Mouse (Mus musculus) kidney, embryonic 14.5 days (tissue): ENCODE data around the gene Mad2l2. TPM values are rescaled to one million over a fixed set of nuclear protein-coding genes. Genes with fewer than 3 reads are reported as not detected.

Experiments
- ATAC-seq: fragments of 200-750 bp; cut with Nextera tagmentation; 2 replicates; pipeline ENCODE4 v1.8.0; 2017; ENCODE audit warnings: moderate number of reproducible peaks, mild to moderate bottlenecking, moderate TSS enrichment, moderate library complexity; ENCODE audit not compliant: low FRiP score, low TSS enrichment
- H3K27ac ChIP-seq: fragments of 300-500 bp; sonication (generic); 2 replicates; pipeline ENCODE4 v1.5.1; 2014; ENCODE audit warnings: low read depth, mild to moderate bottlenecking, low read length, moderate library complexity, mixed read lengths
- H3K27me3 ChIP-seq: fragments of 300-500 bp; sonication (generic); 2 replicates; pipeline ENCODE4 v1.6.1; 2014; ENCODE audit warnings: mild to moderate bottlenecking, low read length; ENCODE audit not compliant: control insufficient read depth, insufficient read depth
- H3K36me3 ChIP-seq: fragments of 300-500 bp; sonication (generic); 2 replicates; pipeline ENCODE4 v1.6.1; 2014; ENCODE audit warnings: low read length, mixed read lengths; ENCODE audit not compliant: control insufficient read depth, insufficient read depth
- H3K4me1 ChIP-seq: fragments of 300-500 bp; sonication (generic); 2 replicates; pipeline ENCODE4 v1.6.1; 2014; ENCODE audit warnings: low read length, mixed read lengths; ENCODE audit not compliant: control insufficient read depth, insufficient read depth
- H3K4me2 ChIP-seq: fragments of 300-500 bp; sonication (generic); replicated peaks from 2 replicates; pipeline ENCODE4 v1.6.1; 2014; ENCODE audit warnings: low read depth, mild to moderate bottlenecking, low read length
- H3K4me3 ChIP-seq: fragments of 300-500 bp; sonication (generic); 2 replicates; pipeline ENCODE4 v1.5.1; 2014; ENCODE audit warnings: mild to moderate bottlenecking, low read length
- H3K9ac ChIP-seq: fragments of 300-500 bp; sonication (generic); 2 replicates; pipeline ENCODE4 v1.6.1; 2014; ENCODE audit warnings: low read depth, mild to moderate bottlenecking, low read length, moderate library complexity
- H3K9me3 ChIP-seq: fragments of 300-500 bp; sonication (generic); 2 replicates; pipeline ENCODE4 v1.6.1; 2016; ENCODE audit warnings: low read length; ENCODE audit not compliant: control insufficient read depth
- WGBS: fragments of 180-500 bp; shearing (Covaris S2); extraction: QIAGEN DNeasy Blood & Tissue Kit; methylation state at CpG from one replicate; pipeline ENCODE4 v1.1.7; 2014; 5-methylcytosine and 5-hydroxymethylcytosine counted together
- polyA plus RNA-seq: library from polyadenylated mRNA; unstranded; fragments of >200 nt; fragmentation: Nextera tagmentation; extraction: Ambion mirVana; gene quantifications from 2 replicates; pipeline ENCODE4 v1.2.1, GENCODE M21; 2014

The Mad2l2 gene
- polyA plus RNA-seq, 1 experiment from 2014 or later, result 81.1 TPM

GRCm38 (mm10) chr4:148087091-148087906 is 42.9 kb upstream of the Mad2l2 start:
- peak overlapping the region; percentile 82 for H3K4me3 ChIP-seq
- peak overlapping the region; percentile 3; the same call in 1 of the 2 replicates for H3K27ac ChIP-seq
- H3K4me1 ChIP-seq, result peaks cover 31% of the 10 kb centered on the region

GRCm38 (mm10) chr4:148087907-148088527 is 42.2 kb upstream of the Mad2l2 start, which contains the start of gene Agtrap:
Agtrap (minus strand) TSS chr4:148088031.
- Histone ChIP-seq H3K4me1 (peaks cover 29% of the 10 kb centered on the region), H3K27me3 (no peaks in the 10 kb centered on the region), H3K9me3 (no peaks in the 10 kb centered on the region), H3K27ac (peak within 1 kb of the TSS; percentile 3; the same call in 1 of the 2 replicates), H3K9ac (peak within 1 kb of the TSS; percentile 85), H3K4me3 (peak within 1 kb of the TSS; percentile 82), H3K36me3 (no peaks in the 10 kb centered on the region), H3K4me2 (peak within 1 kb of the TSS; percentile 81)
- peak; percentile 89 for ATAC-seq
- 6% methylated on average over 34 of the region's 34 CpGs for WGBS

More at GRCm38 (mm10) chr4:148087091-148087906, 42.9 kb upstream of the Mad2l2 start:
- peak overlapping the region; percentile 81 for H3K4me2 ChIP-seq
- 5% methylated on average over 28 of the region's 30 CpGs for WGBS
- no peaks in the 10 kb centered on the region for H3K9me3 ChIP-seq
- peak overlapping the region; percentile 85 for H3K9ac ChIP-seq
- no peaks in the 10 kb centered on the region for H3K36me3 ChIP-seq
- ATAC-seq, result peak; percentile 61
- H3K27me3 ChIP-seq, result no peaks in the 10 kb centered on the region

DNA sequence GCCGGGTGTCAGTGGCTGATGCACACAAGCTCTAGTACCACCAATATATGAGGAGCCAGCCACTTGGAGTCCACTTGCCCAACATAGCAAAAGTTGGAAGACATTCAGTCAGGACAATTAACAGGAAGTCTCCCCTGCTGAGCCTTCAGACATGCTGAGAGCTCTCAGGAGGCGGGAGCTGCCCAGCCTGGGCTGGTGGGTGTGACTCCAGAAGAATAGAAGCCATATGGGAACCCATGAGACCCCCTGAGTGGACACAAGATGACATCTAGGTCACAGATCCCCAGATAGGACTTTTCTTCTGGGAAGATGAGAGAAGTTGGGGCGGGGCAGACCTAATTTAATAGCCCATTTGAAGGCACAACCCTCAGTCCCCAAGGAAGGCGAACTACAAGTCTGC is 41.0 kb upstream of the Mad2l2 start:
- 65% methylated on average over 4 of the region's 4 CpGs for WGBS
- Histone ChIP-seq H3K27ac (no peak overlapping the region), H3K9ac (no peak overlapping the region), H3K4me2 (no peak overlapping the region), H3K4me1 (peaks cover 18% of the 10 kb centered on the region), H3K4me3 (no peak overlapping the region), H3K9me3 (no peaks in the 10 kb centered on the region), H3K27me3 (no peaks in the 10 kb centered on the region), H3K36me3 (no peaks in the 10 kb centered on the region)
- ATAC-seq, result no peak

DNA sequence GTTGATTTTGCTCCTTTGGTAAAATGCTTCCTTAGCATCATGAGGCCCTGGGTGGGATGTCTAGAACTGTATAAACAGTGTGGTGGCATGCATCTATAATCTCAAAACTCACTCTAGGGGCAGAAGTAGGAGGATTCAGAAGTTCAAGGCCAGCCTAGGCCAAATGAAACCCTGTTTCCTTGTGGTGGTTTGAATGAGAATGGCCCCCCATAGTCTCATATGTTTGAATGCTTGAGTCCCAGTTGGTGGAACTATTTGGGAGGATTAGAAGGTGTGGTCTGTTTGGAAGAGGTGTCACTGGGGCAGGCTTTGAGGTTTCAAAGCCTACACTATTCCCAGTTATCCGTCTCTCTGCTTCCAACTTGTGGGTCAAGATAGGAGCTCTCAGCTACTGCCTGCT is 39.0 kb upstream of the Mad2l2 start:
- Histone ChIP-seq H3K27me3 (no peaks in the 10 kb centered on the region), H3K4me1 (peaks cover 11% of the 10 kb centered on the region; the same call in 1 of the 2 replicates), H3K4me3 (no peak overlapping the region), H3K9ac (no peak overlapping the region), H3K36me3 (no peaks in the 10 kb centered on the region), H3K27ac (no peak overlapping the region), H3K9me3 (no peaks in the 10 kb centered on the region), H3K4me2 (no peak overlapping the region)
- 93% methylated on average over 1 of the region's 1 CpGs for WGBS
- ATAC-seq, result no peak

DNA sequence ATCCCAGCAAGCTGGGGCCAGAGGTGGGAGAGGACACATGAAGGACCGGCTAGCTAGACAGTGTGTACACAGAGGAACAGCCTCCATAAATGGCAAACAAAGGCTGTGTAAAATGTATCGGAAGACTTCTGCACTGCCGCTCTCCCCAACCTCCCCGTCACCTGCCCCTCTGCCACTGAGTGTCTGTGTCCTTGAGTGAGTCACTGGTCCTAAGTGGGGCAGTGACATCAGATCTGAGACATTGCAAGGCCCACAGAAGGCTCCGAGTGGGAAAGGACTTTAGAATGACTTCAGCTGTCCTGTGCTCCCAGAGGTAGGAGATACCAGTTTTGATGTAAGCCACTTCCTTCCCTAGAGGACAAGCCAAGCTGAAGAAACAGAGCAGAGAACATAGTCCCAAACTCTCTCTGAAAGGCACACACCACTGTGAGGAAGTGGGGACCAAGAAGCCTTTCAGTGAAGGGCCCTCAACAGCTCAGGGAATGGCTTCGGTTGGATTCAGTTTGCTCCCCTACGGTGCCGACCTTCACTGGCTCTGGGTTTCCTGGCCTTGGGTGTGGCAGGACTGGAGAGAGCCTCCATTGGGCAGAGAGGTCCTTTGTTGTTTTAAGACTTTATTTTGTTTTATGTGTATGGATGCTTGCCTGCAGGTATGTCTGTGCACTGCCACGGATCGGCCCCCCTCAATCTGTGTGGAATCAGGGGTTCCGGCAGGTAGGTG is 37.5 kb upstream of the Mad2l2 start:
- no peak overlapping the region for H3K4me3 ChIP-seq
- 89% methylated on average over 11 of the region's 11 CpGs for WGBS
- ATAC-seq, result no peak
- H3K9me3 ChIP-seq, result no peaks in the 10 kb centered on the region
- H3K4me2 ChIP-seq, result no peak overlapping the region
- no peak overlapping the region for H3K9ac ChIP-seq
- H3K4me1 ChIP-seq, result no peaks in the 10 kb centered on the region
- H3K27ac ChIP-seq, result no peak overlapping the region
- H3K27me3 ChIP-seq, result no peaks in the 10 kb centered on the region
- no peaks in the 10 kb centered on the region for H3K36me3 ChIP-seq

GRCm38 (mm10) chr4:148094161-148094560 is 36.0 kb upstream of the Mad2l2 start:
- WGBS, result 89% methylated on average over 5 of the region's 5 CpGs
- no peaks in the 10 kb centered on the region for H3K9me3 ChIP-seq

GRCm38 (mm10) chr4:148095081-148095480 is 35.1 kb upstream of the Mad2l2 start:
- no peaks in the 10 kb centered on the region for H3K36me3 ChIP-seq
- H3K9ac ChIP-seq, result no peak overlapping the region
- H3K4me2 ChIP-seq, result no peak overlapping the region
- no peaks in the 10 kb centered on the region for H3K27me3 ChIP-seq
- H3K4me1 ChIP-seq, result no peaks in the 10 kb centered on the region
- 67% methylated on average over 4 of the region's 4 CpGs for WGBS
- no peak overlapping the region for H3K27ac ChIP-seq
- no peak for ATAC-seq
- no peaks in the 10 kb centered on the region for H3K9me3 ChIP-seq
- H3K4me3 ChIP-seq, result no peak overlapping the region

More at GRCm38 (mm10) chr4:148094161-148094560, 36.0 kb upstream of the Mad2l2 start:
- no peak for ATAC-seq
- no peaks in the 10 kb centered on the region for H3K27me3 ChIP-seq
- H3K4me2 ChIP-seq, result no peak overlapping the region
- H3K9ac ChIP-seq, result no peak overlapping the region
- H3K27ac ChIP-seq, result no peak overlapping the region
- H3K36me3 ChIP-seq, result no peaks in the 10 kb centered on the region
- H3K4me1 ChIP-seq, result no peaks in the 10 kb centered on the region
- H3K4me3 ChIP-seq, result no peak overlapping the region

- Histone ChIP-seq H3K27me3 (0 out of 2 replicates have a peak, but pooled peaks cover 2% of the 10 kb centered on the region), H3K4me1 (no peaks in the 10 kb centered on the region), H3K9ac (no peak overlapping the region), H3K4me3 (no peak overlapping the region), H3K9me3 (no peaks in the 10 kb centered on the region), H3K27ac (no peak overlapping the region), H3K36me3 (no peaks in the 10 kb centered on the region), H3K4me2 (no peak overlapping the region)
- WGBS, result 97% methylated on average over 2 of the region's 2 CpGs
- ATAC-seq, result no peak
Measured at GRCm38 (mm10) chr4:148097936-148098335, 32.2 kb upstream of the Mad2l2 start.
